Mouse (Mus musculus): Measurements from ENCODE around the gene Mtmr12.

DNA sequence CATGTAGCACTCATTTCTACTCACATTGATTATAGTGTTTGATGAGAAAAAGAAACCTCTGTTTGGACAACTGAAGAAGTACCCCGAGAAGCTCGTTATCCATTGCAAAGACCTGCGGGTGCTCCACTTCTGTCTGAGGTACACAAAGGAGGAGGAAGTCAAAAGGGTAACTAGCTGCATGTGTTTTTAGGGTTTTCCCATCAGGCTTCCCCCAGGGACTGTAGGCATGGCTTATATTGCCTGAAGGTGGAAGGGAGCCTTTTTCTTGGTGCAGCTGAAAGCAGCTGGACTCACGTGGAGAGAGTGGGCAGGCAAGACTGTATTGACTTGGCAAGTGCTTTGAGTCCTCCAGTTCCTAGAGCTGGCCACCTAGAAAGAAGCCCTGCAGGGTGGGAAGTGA is 31.2 kb downstream of the Mtmr12 start:
- TF ChIP-seq MAX (IDR thresholded peaks at IDR 0.05; ENCODE audit: low read length) = 0 out of 2 replicates have a peak, but pooled peaks have one; percentile 1
- TF ChIP-seq CTCF (IDR thresholded peaks at IDR 0.05 in 2 of 3, conservative IDR thresholded peaks at IDR 0.05 in 1 of 3; ENCODE audit: control insufficient read depth in 1 of 3, insufficient read depth in 1 of 3, low read depth in 2 of 3, low read length in 3 of 3, poor library complexity in 1 of 3, severe bottlenecking in 1 of 3) = no peak
- no peak for TF ChIP-seq ZC3H11A (IDR thresholded peaks at IDR 0.05; ENCODE audit: low read depth, low read length)
- 0 out of 4 replicates have a peak, but pooled peaks of 1 of the 2 experiments have one; percentile 7 for TF ChIP-seq USF2 (IDR thresholded peaks at IDR 0.05; ENCODE audit: borderline replicate concordance in 1 of 2, insufficient read depth in 1 of 2, low read depth in 1 of 2, low read length in 2 of 2)
- TF ChIP-seq ELF1 (IDR thresholded peaks at IDR 0.05; ENCODE audit: low read depth, low read length) = no peak
- no peak for TF ChIP-seq MYB (IDR thresholded peaks at IDR 0.05; ENCODE audit: low read depth, low read length)
- TF ChIP-seq MAZ (IDR thresholded peaks at IDR 0.05; ENCODE audit: low read depth, low read length) = 0 out of 2 replicates have a peak, but pooled peaks have one; percentile 28
- no peak for TF ChIP-seq POLR2AphosphoS5 (IDR thresholded peaks at IDR 0.05; ENCODE audit: borderline replicate concordance, low read depth, low read length)
- no peak for TF ChIP-seq POLR2A (IDR thresholded peaks at IDR 0.05; ENCODE audit: control insufficient read depth in 1 of 2, insufficient read depth in 1 of 2, low read depth in 1 of 2, low read length in 2 of 2, poor library complexity in 1 of 2)
- no peak for TF ChIP-seq USF1 (IDR thresholded peaks at IDR 0.05; ENCODE audit: low read depth, low read length)

Data from MEL (cell line).